Mouse (Mus musculus) liver, embryonic 13.5 days (tissue): ENCODE data around the gene Dnaic1. TPM values are rescaled to one million over a fixed set of nuclear protein-coding genes. Genes with fewer than 3 reads are reported as not detected.
A peak's percentile ranks its signal among the peaks of the same experiment; 100 is the strongest.

ENCODE experiments used
- ATAC-seq: fragments of 200-750 bp; cut with Nextera tagmentation; 2 replicates; pipeline ENCODE4 v1.8.0; 2017; ENCODE audit warnings: low read depth, mild to moderate bottlenecking, moderate number of reproducible peaks, moderate library complexity
- DNase-seq: peaks from one replicate; pipeline ENCODE4 v3.0.0; 2022
- H3K27ac ChIP-seq: fragments of 300-500 bp; sonication (generic); 2 replicates; pipeline ENCODE4 v1.5.1; 2015; ENCODE audit warnings: moderate library complexity, mild to moderate bottlenecking, inconsistent platforms
- H3K27me3 ChIP-seq: fragments of 300-500 bp; sonication (generic); 2 replicates; pipeline ENCODE4 v1.6.1; 2015; ENCODE audit warnings: mild to moderate bottlenecking, inconsistent platforms
- H3K36me3 ChIP-seq: fragments of 300-500 bp; sonication (generic); 2 replicates; pipeline ENCODE4 v1.6.1; 2015; ENCODE audit warnings: mild to moderate bottlenecking, inconsistent platforms
- H3K4me1 ChIP-seq: fragments of 300-500 bp; sonication (generic); replicated peaks from 2 replicates; pipeline ENCODE4 v1.6.1; 2015; ENCODE audit warnings: inconsistent platforms
- H3K4me2 ChIP-seq: fragments of 300-500 bp; sonication (generic); 2 replicates; pipeline ENCODE4 v1.6.1; 2015; ENCODE audit warnings: inconsistent platforms, mild to moderate bottlenecking, moderate library complexity
- H3K4me3 ChIP-seq: fragments of 300-500 bp; sonication (generic); replicated peaks from 2 replicates; pipeline ENCODE4 v1.5.1; 2015; ENCODE audit warnings: mild to moderate bottlenecking, inconsistent platforms
- H3K9ac ChIP-seq: fragments of 300-500 bp; sonication (generic); 2 replicates; pipeline ENCODE4 v1.6.1; 2015; ENCODE audit warnings: mild to moderate bottlenecking, inconsistent platforms
- H3K9me3 ChIP-seq: fragments of 300-500 bp; sonication (generic); replicated peaks from 2 replicates; pipeline ENCODE4 v1.6.1; 2016; ENCODE audit warnings: inconsistent platforms
- WGBS: fragments of 180-500 bp; shearing (Covaris S2); methylation state at CpG from one replicate; pipeline ENCODE4 v1.1.7; 2015; ENCODE audit not compliant: insufficient replicate concordance; 5-methylcytosine and 5-hydroxymethylcytosine counted together
- polyA plus RNA-seq: library from polyadenylated mRNA; unstranded; fragments of >200 nt; fragmentation: Nextera tagmentation; extraction: Ambion mirVana; gene quantifications from 2 replicates; pipeline ENCODE4 v1.2.1, GENCODE M21; 2015

Gene Dnaic1
- polyA plus RNA-seq, 1 experiment from 2014 or later, result 1.4 TPM

GRCm38 (mm10) chr4:41671500-41671899, 101.9 kb downstream of the Dnaic1 start:
- 31% methylated on average over 5 of the region's 5 CpGs for WGBS
- Histone ChIP-seq H3K4me1 (no peaks in the 10 kb centered on the region), H3K27ac (no peak overlapping the region), H3K4me3 (no peak overlapping the region), H3K9me3 (no peaks in the 10 kb centered on the region), H3K9ac (no peak overlapping the region), H3K36me3 (no peaks in the 10 kb centered on the region), H3K4me2 (no peak overlapping the region), H3K27me3 (peaks cover 22% of the 10 kb centered on the region; the same call in 1 of the 2 replicates)
- no peak for DNase-seq
- no peak for ATAC-seq

GRCm38 (mm10) chr4:41671963-41672480, 102.4 kb downstream of the Dnaic1 start:
- H3K27ac ChIP-seq, result no peak overlapping the region
- WGBS, result 20% methylated on average over 8 of the region's 8 CpGs
- ATAC-seq, result no peak

GRCm38 (mm10) chr4:41672522-41672963, 103.0 kb downstream of the Dnaic1 start:
- H3K27me3 ChIP-seq, result peaks cover 26% of the 10 kb centered on the region
- no peaks in the 10 kb centered on the region for H3K9me3 ChIP-seq
- 29% methylated on average over 8 of the region's 8 CpGs for WGBS
- H3K4me2 ChIP-seq, result no peak overlapping the region
- H3K4me3 ChIP-seq, result no peak overlapping the region
- H3K9ac ChIP-seq, result no peak overlapping the region
- DNase-seq (no peak), ATAC-seq (no peak)
- no peaks in the 10 kb centered on the region for H3K4me1 ChIP-seq
- no peak overlapping the region for H3K27ac ChIP-seq
- H3K36me3 ChIP-seq, result no peaks in the 10 kb centered on the region

More at GRCm38 (mm10) chr4:41671963-41672480, 102.4 kb downstream of the Dnaic1 start:
- Histone ChIP-seq H3K4me2 (no peak overlapping the region), H3K27me3 (peaks cover 22% of the 10 kb centered on the region), H3K9me3 (no peaks in the 10 kb centered on the region), H3K4me3 (no peak overlapping the region), H3K4me1 (no peaks in the 10 kb centered on the region), H3K9ac (no peak overlapping the region), H3K36me3 (no peaks in the 10 kb centered on the region)
- no peak for DNase-seq

GRCm38 (mm10) chr4:41673186-41673585, 103.6 kb downstream of the Dnaic1 start:
- Histone ChIP-seq H3K4me2 (no peak overlapping the region), H3K9me3 (no peaks in the 10 kb centered on the region), H3K27ac (no peak overlapping the region), H3K4me3 (no peak overlapping the region), H3K27me3 (peaks cover 32% of the 10 kb centered on the region), H3K9ac (no peak overlapping the region), H3K4me1 (no peaks in the 10 kb centered on the region), H3K36me3 (no peaks in the 10 kb centered on the region)
- WGBS, result 63% methylated on average over 19 of the region's 19 CpGs
- ATAC-seq (no peak), DNase-seq (no peak)

DNA sequence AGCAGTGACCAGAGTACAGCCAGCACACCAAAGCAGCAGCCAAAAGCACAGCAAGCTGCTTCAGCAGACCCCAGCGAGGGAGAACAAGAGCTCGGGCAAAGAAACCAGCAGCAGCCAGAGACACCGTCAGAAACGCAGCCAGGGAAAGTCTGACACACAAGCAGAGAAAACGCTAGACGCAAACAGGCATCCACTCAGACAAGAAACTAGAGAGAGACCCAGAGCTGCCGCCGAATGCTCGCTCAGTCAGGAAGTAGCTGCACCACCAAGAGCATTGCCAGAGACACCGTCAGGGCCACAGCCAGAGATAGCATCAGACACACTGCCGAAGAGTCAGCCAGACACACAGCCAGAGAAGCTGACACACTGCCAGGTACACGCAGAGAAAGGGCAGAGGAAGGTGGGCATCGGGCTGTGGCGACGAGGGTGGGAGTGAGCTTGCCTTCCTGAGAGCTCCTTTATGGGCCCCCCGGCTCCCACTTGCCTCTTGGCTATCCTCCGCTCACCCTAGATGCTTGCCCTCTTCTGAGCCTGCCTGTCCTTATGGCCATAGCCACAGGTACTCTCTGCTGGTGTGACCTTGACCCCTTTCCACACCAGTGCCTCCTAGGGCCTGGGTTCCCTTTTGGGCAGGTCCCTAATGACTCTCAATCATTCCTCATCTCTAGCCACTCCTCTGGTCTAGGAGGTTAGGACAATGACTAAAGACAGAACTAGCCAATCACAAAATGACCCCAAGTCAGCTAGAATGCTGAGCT, 106.9 kb downstream of the Dnaic1 start:
- no peaks in the 10 kb centered on the region for H3K36me3 ChIP-seq
- no peak for ATAC-seq
- no peaks in the 10 kb centered on the region for H3K4me1 ChIP-seq
- 36% methylated on average over 17 of the region's 17 CpGs for WGBS
- no peak overlapping the region for H3K9ac ChIP-seq
- H3K4me2 ChIP-seq, result no peak overlapping the region
- H3K9me3 ChIP-seq, result no peaks in the 10 kb centered on the region
- H3K4me3 ChIP-seq, result no peak overlapping the region
- no peak for DNase-seq
- H3K27me3 ChIP-seq, result peaks cover 53% of the 10 kb centered on the region
- no peak overlapping the region for H3K27ac ChIP-seq

GRCm38 (mm10) chr4:41677006-41677629, 107.5 kb downstream of the Dnaic1 start:
- no peak for DNase-seq

DNA sequence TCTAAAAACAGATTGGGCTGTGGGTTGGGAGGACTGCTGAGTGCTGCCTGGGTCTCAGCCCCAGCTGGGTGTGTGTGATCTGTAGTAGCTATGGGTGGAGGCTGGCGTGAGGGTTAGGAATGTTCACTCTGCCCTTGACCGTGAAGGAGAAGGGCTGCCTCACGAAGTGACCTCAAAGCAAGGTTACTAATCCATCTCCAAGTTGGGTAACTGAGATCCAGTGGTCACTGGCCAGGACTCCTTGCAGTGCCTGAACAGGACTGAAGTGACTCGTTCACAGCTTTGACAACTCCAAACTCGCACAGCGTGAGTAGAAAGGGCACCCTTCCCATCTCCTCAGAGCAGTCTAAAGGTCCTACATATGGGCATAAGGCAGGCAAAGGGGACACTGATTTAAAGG, 109.3 kb downstream of the Dnaic1 start:
- Histone ChIP-seq H3K4me2 (no peak overlapping the region), H3K36me3 (no peaks in the 10 kb centered on the region), H3K4me1 (no peaks in the 10 kb centered on the region), H3K9me3 (no peaks in the 10 kb centered on the region), H3K27ac (no peak overlapping the region), H3K27me3 (peaks cover 58% of the 10 kb centered on the region), H3K4me3 (no peak overlapping the region), H3K9ac (no peak overlapping the region)
- 57% methylated on average over 6 of the region's 6 CpGs for WGBS
- no peak for ATAC-seq
- DNase-seq, result no peak

More at GRCm38 (mm10) chr4:41677006-41677629, 107.5 kb downstream of the Dnaic1 start:
- H3K4me1 ChIP-seq, result no peaks in the 10 kb centered on the region
- 44% methylated on average over 11 of the region's 13 CpGs for WGBS
- H3K4me2 ChIP-seq, result no peak overlapping the region
- peaks cover 58% of the 10 kb centered on the region for H3K27me3 ChIP-seq
- H3K36me3 ChIP-seq, result no peaks in the 10 kb centered on the region
- H3K4me3 ChIP-seq, result no peak overlapping the region
- no peak for ATAC-seq
- H3K9ac ChIP-seq, result no peak overlapping the region
- no peaks in the 10 kb centered on the region for H3K9me3 ChIP-seq
- no peak overlapping the region for H3K27ac ChIP-seq

- no peaks in the 10 kb centered on the region for H3K36me3 ChIP-seq
- no peak overlapping the region for H3K27ac ChIP-seq
- ATAC-seq (no peak), DNase-seq (no peak)
- WGBS, result 70% methylated on average over 1 of the region's 2 CpGs
- no peak overlapping the region for H3K4me2 ChIP-seq
- peaks cover 62% of the 10 kb centered on the region for H3K27me3 ChIP-seq
- no peak overlapping the region for H3K4me3 ChIP-seq
- H3K9ac ChIP-seq, result no peak overlapping the region
- no peaks in the 10 kb centered on the region for H3K9me3 ChIP-seq
- H3K4me1 ChIP-seq, result no peaks in the 10 kb centered on the region
These were observed 109.7 kb downstream of the Dnaic1 start for GRCm38 (mm10) chr4:41679291-41679690.

DNA sequence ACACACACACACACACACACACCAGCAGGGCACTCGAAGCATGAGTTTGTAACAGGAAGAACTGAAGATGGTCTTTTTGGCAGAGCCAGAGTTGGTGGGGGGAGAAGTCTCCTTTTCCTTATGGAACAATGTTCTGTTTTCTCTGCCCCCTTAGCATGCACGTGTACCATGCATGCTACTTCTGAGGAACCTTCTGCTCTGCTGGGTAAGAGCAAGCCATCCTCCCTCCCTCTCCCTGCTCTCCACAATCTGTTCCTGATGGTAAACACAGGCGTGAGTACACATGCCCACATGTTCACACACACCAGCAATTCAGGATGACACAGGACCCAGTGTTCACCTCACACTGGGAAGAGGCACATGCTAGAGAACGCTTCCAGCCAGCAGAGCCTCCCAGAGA, 111.6 kb downstream of the Dnaic1 start:
- no peak for DNase-seq
- H3K4me3 ChIP-seq, result no peak overlapping the region
- H3K27ac ChIP-seq, result no peak overlapping the region
- no peak overlapping the region for H3K9ac ChIP-seq
- ATAC-seq, result no peak
- H3K27me3 ChIP-seq, result peaks cover 63% of the 10 kb centered on the region
- no peaks in the 10 kb centered on the region for H3K9me3 ChIP-seq
- H3K4me2 ChIP-seq, result no peak overlapping the region
- no peaks in the 10 kb centered on the region for H3K36me3 ChIP-seq
- H3K4me1 ChIP-seq, result no peaks in the 10 kb centered on the region
- WGBS, result 48% methylated on average over 4 of the region's 4 CpGs

- ATAC-seq (no peak), DNase-seq (no peak)
- H3K9me3 ChIP-seq, result no peaks in the 10 kb centered on the region
- no peaks in the 10 kb centered on the region for H3K4me1 ChIP-seq
- no peak overlapping the region for H3K4me3 ChIP-seq
- H3K4me2 ChIP-seq, result no peak overlapping the region
- WGBS, result 67% methylated on average over 10 of the region's 10 CpGs
- no peak overlapping the region for H3K9ac ChIP-seq
- peaks cover 62% of the 10 kb centered on the region for H3K27me3 ChIP-seq
- no peak overlapping the region for H3K27ac ChIP-seq
- no peaks in the 10 kb centered on the region for H3K36me3 ChIP-seq
These were observed 112.4 kb downstream of the Dnaic1 start for GRCm38 (mm10) chr4:41681947-41682346.

- DNase-seq (no peak), ATAC-seq (no peak)
- H3K4me2 ChIP-seq, result no peak overlapping the region
- 19% methylated on average over 6 of the region's 6 CpGs for WGBS
- H3K27me3 ChIP-seq, result peaks cover 56% of the 10 kb centered on the region
- peak overlapping the region; percentile 29; the same call in 1 of the 2 replicates for H3K27ac ChIP-seq
- no peaks in the 10 kb centered on the region for H3K36me3 ChIP-seq
- no peak overlapping the region for H3K9ac ChIP-seq
- no peaks in the 10 kb centered on the region for H3K9me3 ChIP-seq
- no peaks in the 10 kb centered on the region for H3K4me1 ChIP-seq
- no peak overlapping the region for H3K4me3 ChIP-seq
These were observed 113.2 kb downstream of the Dnaic1 start for GRCm38 (mm10) chr4:41682789-41683188.
